Mouse (Mus musculus) megakaryocyte, embryonic 14.5 days (primary cell): ENCODE data around the gene Tprkb. TPM values are rescaled to one million over a fixed set of nuclear protein-coding genes. Genes with fewer than 3 reads are reported as not detected.
A peak's percentile ranks its signal among the peaks of the same experiment; 100 is the strongest.
"Not testable (repeated sequence)": the region's sequence is repeated elsewhere in the genome, so short reads cannot be mapped to it uniquely, and the experiment has no call there.

ENCODE experiments used
- H3K27me3 ChIP-seq: replicated peaks from 2 replicates; pipeline ENCODE3; 2012; ENCODE audit warnings: inconsistent platforms
- H3K36me3 ChIP-seq: replicated peaks from 2 replicates; pipeline ENCODE3; 2012; ENCODE audit warnings: low read length, inconsistent platforms, mixed read lengths
- H3K4me1 ChIP-seq: 2 replicates; pipeline ENCODE4 v1.6.1; 2012; ENCODE audit warnings: inconsistent platforms
- H3K4me3 ChIP-seq: replicated peaks from 2 replicates; pipeline ENCODE3; 2012; ENCODE audit warnings: moderate library complexity, mild to moderate bottlenecking, inconsistent platforms
- H3K9me3 ChIP-seq: 2 replicates; pipeline ENCODE4 v1.6.1; 2012; ENCODE audit warnings: inconsistent platforms
- FLI1 ChIP-seq: IDR thresholded peaks from 2 replicates; pipeline ENCODE4 v1.6.1; 2012; ENCODE audit warnings: low read length, inconsistent platforms, mixed read lengths
- GATA1 ChIP-seq: IDR thresholded peaks from 3 replicates; pipeline ENCODE4 v1.6.1; 2012; ENCODE audit warnings: mixed read lengths, low read length, inconsistent platforms, borderline replicate concordance
- polyA plus RNA-seq: library from polyadenylated mRNA; stranded (reverse); fragments of >175 nt; gene quantifications from 2 replicates; pipeline ENCODE4 v1.2.3, GENCODE M21; 2012; ENCODE audit warnings: low replicate concordance; ENCODE audit not compliant: insufficient read depth

The Tprkb gene
- polyA plus RNA-seq, 1 experiment, result 1.7 TPM

GRCm38 (mm10) chr6:85884311-85884710, 27.4 kb upstream of the Tprkb start:
- peaks cover 35% of the 10 kb centered on the region for H3K9me3 ChIP-seq
- no peak for TF ChIP-seq GATA1
- TF ChIP-seq FLI1, result no peak
- no peaks in the 10 kb centered on the region for H3K36me3 ChIP-seq

GRCm38 (mm10) chr6:85888961-85889360, 22.7 kb upstream of the Tprkb start:
- no peak overlapping the region for H3K4me3 ChIP-seq
- H3K27me3 ChIP-seq, result peaks cover 3% of the 10 kb centered on the region
- H3K9me3 ChIP-seq, result peaks cover 57% of the 10 kb centered on the region
- TF ChIP-seq FLI1, result no peak
- no peak for TF ChIP-seq GATA1
- H3K4me1 ChIP-seq, result no peaks in the 10 kb centered on the region
- no peaks in the 10 kb centered on the region for H3K36me3 ChIP-seq

More at GRCm38 (mm10) chr6:85884311-85884710, 27.4 kb upstream of the Tprkb start:
- no peak overlapping the region for H3K4me3 ChIP-seq
- no peaks in the 10 kb centered on the region for H3K27me3 ChIP-seq
- H3K4me1 ChIP-seq, result no peaks in the 10 kb centered on the region

- Histone ChIP-seq H3K9me3 (peaks cover 29% of the 10 kb centered on the region), H3K27me3 (peaks cover 10% of the 10 kb centered on the region)
- not testable (repeated sequence) for H3K4me3 ChIP-seq, H3K36me3 ChIP-seq, H3K4me1 ChIP-seq
Observed at GRCm38 (mm10) chr6:85895061-85895648, 16.5 kb upstream of the Tprkb start.

GRCm38 (mm10) chr6:85898596-85899475, 12.8 kb upstream of the Tprkb start:
- H3K27me3 ChIP-seq, result peaks cover 14% of the 10 kb centered on the region
- H3K36me3 ChIP-seq, H3K9me3 ChIP-seq, H3K4me3 ChIP-seq, H3K4me1 ChIP-seq: not testable (repeated sequence)

GRCm38 (mm10) chr6:85902303-85902702, 9.4 kb upstream of the Tprkb start:
- Histone ChIP-seq H3K4me3 (no peak overlapping the region), H3K4me1 (peaks cover 5% of the 10 kb centered on the region; the same call in 1 of the 2 replicates), H3K36me3 (no peaks in the 10 kb centered on the region), H3K9me3 (peaks cover 2% of the 10 kb centered on the region; the same call in 1 of the 2 replicates), H3K27me3 (peaks cover 14% of the 10 kb centered on the region)
- TF ChIP-seq GATA1 (no peak), FLI1 (no peak)

GRCm38 (mm10) chr6:85904642-85905061, 7.0 kb upstream of the Tprkb start, which contains the start of gene Nat8f4:
TSS of gene Nat8f4 (minus strand) at chr6:85904884.
- H3K4me1 ChIP-seq, result not testable (repeated sequence)

GRCm38 (mm10) chr6:85906911-85907351, 4.7 kb upstream of the Tprkb start:
- H3K4me3 ChIP-seq, H3K4me1 ChIP-seq, H3K27me3 ChIP-seq, H3K36me3 ChIP-seq, H3K9me3 ChIP-seq: not testable (repeated sequence)

More at GRCm38 (mm10) chr6:85904642-85905061, 7.0 kb upstream of the Tprkb start, which contains the start of gene Nat8f4:
- H3K9me3 ChIP-seq, H3K36me3 ChIP-seq: not testable (repeated sequence)
- peaks cover 11% of the 10 kb centered on the region for H3K27me3 ChIP-seq
- H3K4me3 ChIP-seq, result peak within 1 kb of the TSS; percentile 86

- TF ChIP-seq GATA1, result no peak
- TF ChIP-seq FLI1, result no peak
- Histone ChIP-seq H3K9me3 (no peaks in the 10 kb centered on the region), H3K36me3 (peaks cover 8% of the 10 kb centered on the region), H3K4me1 (peaks cover 9% of the 10 kb centered on the region), H3K27me3 (peaks cover 5% of the 10 kb centered on the region), H3K4me3 (no peak overlapping the region)
Observed at GRCm38 (mm10) chr6:85908341-85908740, 3.3 kb upstream of the Tprkb start.

- TF ChIP-seq GATA1 (no peak), FLI1 (no peak)
Observed at GRCm38 (mm10) chr6:85909704-85910103, 2.0 kb upstream of the Tprkb start.

GRCm38 (mm10) chr6:85915141-85915538, 3.5 kb downstream of the Tprkb start:
- H3K4me3 ChIP-seq, result peak overlapping the region; percentile 94
- H3K4me1 ChIP-seq, result peaks cover 24% of the 10 kb centered on the region
- TF ChIP-seq FLI1, result no peak
- no peak for TF ChIP-seq GATA1
- H3K9me3 ChIP-seq, result no peaks in the 10 kb centered on the region
- H3K27me3 ChIP-seq, result no peaks in the 10 kb centered on the region
- H3K36me3 ChIP-seq, result peaks cover 20% of the 10 kb centered on the region

More at GRCm38 (mm10) chr6:85909704-85910103, 2.0 kb upstream of the Tprkb start:
- Histone ChIP-seq H3K9me3 (no peaks in the 10 kb centered on the region), H3K27me3 (peaks cover 2% of the 10 kb centered on the region), H3K4me3 (no peak overlapping the region), H3K36me3 (peaks cover 8% of the 10 kb centered on the region), H3K4me1 (peaks cover 14% of the 10 kb centered on the region)
